Mouse (Mus musculus) naive thymus-derived CD4-positive, alpha-beta T cell, adult 2 months (primary cell): ENCODE data around the gene Krtap28-10.
"Not testable (repeated sequence)": the region's sequence is repeated elsewhere in the genome, so short reads cannot be mapped to it uniquely, and the experiment has no call there.

Experiments
- DNase-seq: peaks from one replicate; pipeline ENCODE4 v3.0.0-alpha.2; 2011; ENCODE audit warnings: low read depth

Gene Krtap28-10

DNA sequence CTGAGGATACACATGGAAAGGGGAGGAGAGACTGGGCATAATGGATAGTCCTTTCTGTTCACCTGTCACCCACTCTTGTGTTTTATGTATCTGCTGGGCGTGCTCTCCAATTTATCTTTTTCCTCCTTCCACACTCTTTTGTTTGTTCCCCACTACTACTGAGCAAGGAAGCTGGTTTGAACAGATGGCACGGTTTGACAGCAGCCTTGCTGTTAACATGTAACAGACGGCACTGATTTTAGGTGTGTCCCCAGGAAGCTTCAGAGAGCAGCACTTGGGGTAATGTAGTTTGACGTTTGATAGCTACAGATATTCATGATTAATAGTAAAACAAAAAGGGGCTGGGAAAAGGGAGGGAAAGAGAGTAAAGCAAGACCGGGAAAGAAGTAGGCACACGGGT lies 34.8 kb downstream of the Krtap28-10 start:
- DNase-seq, result no peak

DNA sequence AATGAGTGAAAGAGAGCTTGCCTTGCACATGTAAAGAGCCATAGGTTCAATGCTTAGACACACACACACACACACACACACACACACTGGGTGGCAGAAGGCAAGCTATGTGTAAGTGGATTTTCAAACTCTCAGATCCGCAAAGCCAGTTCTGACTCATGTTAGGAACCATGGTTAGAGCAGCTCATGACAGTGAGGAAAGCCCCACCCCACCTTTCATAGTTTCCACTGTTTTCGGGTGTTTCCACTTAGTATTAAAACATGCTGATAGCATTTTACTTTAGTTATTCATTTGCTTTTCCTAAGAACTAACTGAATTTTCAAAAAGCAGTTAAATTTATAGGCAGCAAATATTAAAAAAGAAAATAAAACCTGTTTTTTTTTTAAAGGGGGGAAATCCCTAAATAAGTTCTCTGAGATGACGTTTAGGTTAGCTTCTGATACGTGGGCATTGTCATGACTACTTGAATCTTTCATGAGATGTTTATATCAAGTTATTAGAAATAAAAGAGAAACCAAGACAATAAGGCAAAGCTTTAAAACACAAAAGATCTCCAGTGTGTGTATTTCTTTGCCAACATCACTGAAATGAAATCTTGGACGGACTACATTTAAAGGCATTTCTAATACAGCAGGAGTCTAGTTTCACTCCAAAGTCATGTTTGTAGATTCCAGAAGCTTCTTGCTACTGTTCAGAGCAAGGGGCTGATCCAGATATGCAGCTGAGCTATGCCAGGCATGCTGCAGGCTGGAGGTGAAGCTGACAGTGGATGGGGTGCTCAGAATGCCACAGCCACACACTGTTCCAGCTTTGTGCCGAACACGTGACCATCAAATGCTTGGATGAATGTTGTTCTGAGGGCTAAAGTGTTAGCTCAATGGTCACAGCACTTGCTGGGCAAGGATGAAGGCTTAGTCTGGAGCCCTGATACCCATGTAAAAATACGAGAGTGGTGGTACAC lies 35.8 kb downstream of the Krtap28-10 start:
- no peak for DNase-seq

DNA sequence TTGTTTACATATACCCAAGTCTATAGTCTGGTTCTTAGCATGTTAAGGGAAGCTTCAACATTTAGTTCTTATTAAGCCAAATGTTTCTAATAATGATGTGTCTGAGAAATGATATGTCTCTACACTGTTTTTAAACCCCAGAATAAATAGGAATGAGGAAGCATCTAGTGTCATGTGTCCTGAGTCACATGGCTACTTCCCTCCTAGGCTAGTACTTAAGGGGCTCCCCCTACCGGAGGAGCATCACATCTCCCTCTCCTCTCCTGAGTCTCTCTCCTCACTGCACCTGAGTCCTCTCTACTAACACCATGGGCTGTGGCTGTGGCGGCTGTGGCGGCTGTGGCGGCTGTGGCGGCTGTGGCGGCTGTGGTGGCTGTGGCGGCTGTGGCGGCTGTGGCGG lies 42.0 kb downstream of the Krtap28-10 start, which contains the start of gene Gm47959:
Gene Gm47959, plus strand, starts transcription at position 243 of the 400 bp plus-strand sequence.
- DNase-seq, result not testable (repeated sequence)

DNA sequence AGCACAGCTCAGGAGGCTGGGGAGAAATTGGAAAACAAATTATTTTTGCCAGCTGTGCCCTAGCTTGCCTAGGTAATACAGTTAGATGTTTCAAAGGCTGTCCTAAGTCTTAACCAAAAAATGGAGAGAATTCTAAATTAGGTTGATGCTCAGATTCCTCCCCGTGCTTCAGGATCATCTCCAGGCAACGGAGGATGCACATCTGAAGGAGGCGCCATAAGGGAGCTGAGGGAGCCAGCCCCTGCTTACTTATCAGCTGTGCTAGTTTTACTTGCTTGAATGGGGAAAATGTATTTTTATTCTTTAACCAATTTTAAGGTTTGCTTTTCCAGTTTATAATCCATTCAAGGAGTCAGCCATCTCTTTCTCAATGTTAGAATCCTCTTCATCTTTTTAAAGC lies 48.3 kb downstream of the Krtap28-10 start:
- DNase-seq, result no peak

- no peak for DNase-seq
These were observed 50.2 kb downstream of the Krtap28-10 start for GRCm38 (mm10) chr1:82992093-82992492.

- DNase-seq, result no peak
These were observed 50.7 kb downstream of the Krtap28-10 start for GRCm38 (mm10) chr1:82991596-82991995.
